Mouse (Mus musculus): Measurements from ENCODE around the gene Rai1.

The Rai1 gene

GRCm38 (mm10) chr11:60104810-60105592 is at the start of gene Rai1:
TSS of gene Rai1 (plus strand) at chr11:60105013.
- in situ Hi-C loops (cut with MboI, MseI) = loop anchor here (5.0 kb wide), 1 partner anchor 67 kb away; no protein-coding TSS in a partner anchor

- in situ Hi-C loops (cut with MboI, MseI) = no loop called here
Measured at GRCm38 (mm10) chr11:60056520-60056919, 48.3 kb upstream of the Rai1 start.

GRCm38 (mm10) chr11:60057987-60058386 is 46.8 kb upstream of the Rai1 start:
- in situ Hi-C loops (cut with MboI, MseI) = no loop called here

DNA sequence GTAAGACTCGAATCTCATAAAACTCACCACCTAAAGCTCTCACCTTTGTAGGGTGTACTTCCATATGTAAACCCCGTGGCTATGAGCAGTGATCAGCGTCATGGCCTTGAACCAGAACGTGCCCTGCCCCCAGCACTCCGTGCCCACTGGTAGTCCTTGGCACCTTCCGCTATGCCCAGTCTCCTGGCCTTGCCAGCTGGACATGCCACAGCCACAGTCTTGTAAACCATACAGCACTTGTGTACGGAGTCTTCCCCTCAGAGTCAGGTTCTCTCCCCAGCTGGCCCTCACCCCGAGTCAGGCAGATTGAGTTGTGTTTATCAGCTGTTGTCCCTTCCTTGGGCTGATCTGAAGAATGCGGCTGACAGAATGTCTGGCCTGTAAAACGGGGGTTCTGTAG is 46.4 kb upstream of the Rai1 start:
- in situ Hi-C loops (cut with MboI, MseI) = no loop called here

DNA sequence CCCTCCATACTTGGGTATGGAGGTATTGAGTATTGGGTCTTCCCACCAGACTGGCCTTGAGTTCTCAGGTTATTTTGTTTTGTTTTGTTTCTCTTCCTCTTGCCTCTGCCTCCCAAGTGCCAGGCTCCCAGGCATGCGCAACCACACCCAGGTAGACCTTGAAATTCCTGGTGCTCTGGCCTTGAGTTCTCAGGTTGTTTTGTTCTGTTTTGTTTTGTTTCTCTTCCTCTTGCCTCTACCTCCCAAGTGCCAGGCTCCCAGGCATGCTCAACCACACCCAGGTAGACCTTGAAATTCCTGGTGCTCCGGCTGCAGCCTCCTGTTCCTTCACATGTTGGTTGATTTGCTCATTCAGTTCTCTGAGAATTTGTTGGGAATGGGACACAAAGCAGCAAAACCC is 44.8 kb upstream of the Rai1 start:
- in situ Hi-C loops (cut with MboI, MseI) = no loop called here

DNA sequence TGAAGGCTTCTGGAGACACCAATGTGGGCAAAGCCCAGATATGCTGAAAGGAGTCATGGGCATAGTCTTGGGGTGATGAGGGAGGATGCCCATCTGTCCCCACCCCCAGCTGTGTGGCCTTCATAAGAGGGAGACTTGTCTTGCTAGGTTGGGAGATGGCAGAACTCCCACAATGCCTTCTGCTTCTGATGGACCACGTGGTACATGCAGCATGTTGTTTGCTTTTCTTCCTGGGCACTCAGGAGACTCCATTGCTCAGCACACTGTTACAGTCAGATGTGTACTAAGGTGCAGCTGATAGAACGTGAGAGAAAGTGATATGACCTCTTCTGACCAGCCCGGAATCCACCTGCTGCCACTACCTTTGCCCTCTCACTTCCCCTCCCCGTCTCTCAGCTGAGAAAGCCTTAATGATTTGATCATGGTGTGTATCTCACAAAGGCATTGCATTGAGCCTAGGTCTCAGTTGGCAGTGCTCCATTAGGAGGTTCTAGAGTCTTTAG is 43.3 kb upstream of the Rai1 start:
- in situ Hi-C loops (cut with MboI, MseI) = no loop called here

- in situ Hi-C loops (cut with MboI, MseI) = no loop called here
Measured at GRCm38 (mm10) chr11:60065267-60065666, 39.5 kb upstream of the Rai1 start.

DNA sequence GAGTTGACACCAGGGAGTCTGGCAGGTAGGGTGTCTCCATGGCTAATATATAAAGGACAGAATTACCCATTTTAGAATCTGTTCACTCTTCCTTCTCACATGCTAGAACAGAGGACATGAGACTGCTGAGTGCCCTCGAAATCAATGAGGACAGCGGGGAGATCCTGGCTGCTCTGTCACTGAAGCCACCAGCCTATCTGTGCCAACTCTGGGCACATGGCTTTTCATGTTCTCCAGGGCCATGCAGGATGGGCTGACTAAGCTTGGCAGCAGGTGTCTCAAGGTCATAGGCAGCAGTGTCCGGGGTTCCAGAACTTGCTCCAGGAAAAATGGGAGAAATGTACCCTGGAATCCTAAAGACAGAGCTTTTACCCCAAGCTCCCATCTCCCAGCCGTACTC is 37.2 kb upstream of the Rai1 start:
- in situ Hi-C loops (cut with MboI, MseI) = no loop called here

DNA sequence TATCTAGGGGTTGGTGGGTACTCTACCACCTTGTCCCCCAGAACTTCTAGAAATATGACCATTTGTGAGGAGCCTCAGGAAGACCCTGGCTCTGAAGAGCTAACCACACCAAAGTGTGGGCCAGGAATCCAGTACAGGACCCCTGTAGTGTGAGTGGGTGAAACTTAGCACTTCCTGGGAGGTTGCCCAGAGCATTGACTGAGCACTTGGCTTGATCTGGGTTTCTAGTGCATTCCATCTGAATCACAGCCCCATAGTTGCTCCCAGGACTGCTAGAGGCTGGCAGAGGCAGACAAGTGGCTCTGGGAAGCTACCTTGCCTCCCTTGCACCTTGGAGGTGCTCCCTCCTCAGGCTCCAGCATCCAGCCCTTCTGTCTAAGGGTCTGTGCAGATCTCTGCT is 36.2 kb upstream of the Rai1 start:
- in situ Hi-C loops (cut with MboI, MseI) = no loop called here

- in situ Hi-C loops (cut with MboI, MseI) = loop anchor here (5.0 kb wide), 1 partner anchor 98 kb away; no protein-coding TSS in a partner anchor
Measured at GRCm38 (mm10) chr11:60070599-60070998, 34.2 kb upstream of the Rai1 start.

- in situ Hi-C loops (cut with MboI, MseI) = loop anchor here (5.0 kb wide), 1 partner anchor 99 kb away; no protein-coding TSS in a partner anchor
Measured at GRCm38 (mm10) chr11:60071221-60071620, 33.6 kb upstream of the Rai1 start.

GRCm38 (mm10) chr11:60073121-60073520 is 31.7 kb upstream of the Rai1 start:
- in situ Hi-C loops (cut with MboI, MseI) = loop anchor here (5.0 kb wide), 1 partner anchor 101 kb away; no protein-coding TSS in a partner anchor

- in situ Hi-C loops (cut with MboI, MseI) = loop anchor here (5.0 kb wide), 1 partner anchor 102 kb away; no protein-coding TSS in a partner anchor
Measured at GRCm38 (mm10) chr11:60073936-60074502, 30.8 kb upstream of the Rai1 start.

DNA sequence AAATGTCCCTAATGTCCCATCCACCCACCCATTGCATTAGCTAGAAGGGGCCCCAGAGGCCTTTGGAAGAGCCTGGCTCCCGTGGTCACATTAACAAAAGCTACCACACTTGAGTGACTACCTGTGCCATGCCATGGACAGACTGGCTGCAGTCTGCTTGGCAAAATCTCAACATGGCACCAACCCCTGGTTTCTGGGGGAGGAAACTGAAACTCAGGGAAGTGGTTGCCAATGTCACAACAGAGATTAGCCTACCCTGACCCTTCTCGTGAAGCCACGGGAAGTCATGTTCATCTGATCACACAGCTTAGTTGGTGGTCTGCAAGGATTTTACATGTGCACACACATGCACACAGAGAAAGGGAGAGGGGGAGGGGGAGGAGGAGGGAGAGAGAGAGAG is 28.6 kb upstream of the Rai1 start:
- in situ Hi-C loops (cut with MboI, MseI) = no loop called here

GRCm38 (mm10) chr11:60076790-60077189 is 28.0 kb upstream of the Rai1 start:
- in situ Hi-C loops (cut with MboI, MseI) = no loop called here

DNA sequence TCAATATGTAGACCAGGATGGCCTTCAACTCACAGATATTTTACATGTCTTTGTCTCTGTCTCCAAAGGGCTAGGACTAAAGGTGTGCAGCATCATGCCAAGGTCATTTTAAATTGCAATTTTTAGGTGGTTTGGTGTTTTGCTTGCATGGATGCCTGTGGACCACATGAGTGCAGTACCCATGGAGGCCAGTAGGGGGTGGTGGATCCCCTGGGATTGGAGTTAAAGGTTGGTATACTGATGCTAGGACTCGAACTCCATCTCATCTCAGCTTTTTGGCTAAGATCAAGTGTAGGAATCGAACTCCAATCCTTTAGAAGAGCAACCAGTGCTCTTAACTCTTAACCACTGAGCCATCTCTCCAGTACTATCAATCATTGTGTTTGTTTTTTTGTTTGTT is 20.2 kb upstream of the Rai1 start:
- in situ Hi-C loops (cut with MboI, MseI) = no loop called here

DNA sequence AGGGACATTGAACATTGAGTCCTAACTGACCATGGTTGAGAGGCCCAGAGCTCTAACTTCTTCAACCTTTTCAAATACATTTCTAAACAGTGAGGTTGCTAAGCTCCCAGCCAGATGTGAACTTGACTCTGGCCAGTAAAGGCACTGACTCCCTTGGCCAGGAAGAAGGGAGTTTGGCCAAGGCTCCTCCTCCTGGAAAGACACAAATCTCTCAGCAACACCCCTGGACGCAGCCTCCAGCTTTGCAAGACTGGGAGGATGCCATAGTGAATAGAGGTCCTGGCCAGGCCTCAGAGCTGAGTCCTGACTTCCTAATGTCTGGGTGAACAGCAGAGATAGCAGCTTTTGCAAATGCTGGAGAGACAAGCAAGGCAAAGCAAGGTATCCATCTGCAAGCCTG is 18.1 kb upstream of the Rai1 start:
- in situ Hi-C loops (cut with MboI, MseI) = no loop called here

GRCm38 (mm10) chr11:60088947-60089346 is 15.9 kb upstream of the Rai1 start:
- in situ Hi-C loops (cut with MboI, MseI) = no loop called here

DNA sequence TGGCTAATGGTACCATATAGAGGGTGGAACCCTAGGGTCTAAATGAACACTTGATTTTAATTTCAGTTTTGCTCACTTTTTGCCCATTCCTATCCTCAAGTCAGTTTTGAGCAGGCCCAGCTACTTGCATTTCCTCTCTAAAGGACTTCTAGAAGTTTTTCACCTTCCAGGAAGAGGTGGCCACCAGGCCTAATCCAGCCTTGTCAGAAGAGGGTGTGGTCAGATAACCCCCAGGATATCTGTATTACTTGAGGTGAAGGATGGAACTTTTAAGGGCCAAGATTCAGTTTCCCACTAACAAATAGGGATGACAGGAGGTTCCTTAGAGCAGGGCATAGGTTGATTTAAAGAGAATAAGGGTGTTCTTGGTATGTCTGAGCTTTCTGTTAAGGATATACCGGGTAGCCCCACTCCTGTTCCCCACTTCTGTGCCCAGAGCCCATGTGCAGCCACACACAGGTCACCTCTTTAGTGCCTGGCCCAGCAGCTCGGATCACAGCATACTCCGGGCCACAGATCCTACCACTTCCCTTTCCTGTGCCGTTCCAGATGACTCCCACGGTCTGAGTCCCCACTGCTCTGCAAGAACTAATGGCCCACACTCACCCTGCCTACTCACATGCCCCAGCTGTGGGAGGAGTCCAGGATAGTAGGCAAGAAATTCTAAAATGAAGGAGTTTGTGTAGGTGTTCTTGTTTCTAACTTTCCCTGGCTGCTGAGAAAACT is 14.0 kb upstream of the Rai1 start:
- in situ Hi-C loops (cut with MboI, MseI) = no loop called here

GRCm38 (mm10) chr11:60091422-60091761 is 13.4 kb upstream of the Rai1 start:
- in situ Hi-C loops (cut with MboI, MseI) = no loop called here

- in situ Hi-C loops (cut with MboI, MseI) = no loop called here
Measured at GRCm38 (mm10) chr11:60093227-60093626, 11.6 kb upstream of the Rai1 start.

- in situ Hi-C loops (cut with MboI, MseI) = no loop called here
Measured at GRCm38 (mm10) chr11:60093984-60094587, 10.7 kb upstream of the Rai1 start.
